Mouse (Mus musculus): ENCODE measurements around the gene Ddx49.

The Ddx49 gene

GRCm38 (mm10) chr8:70316511-70317504 lies 14.5 kb upstream of the Ddx49 start:
- peak in 1 of 2 experiments; percentile 70 for DNase-seq (ENCODE audit: low spot score in 2 of 2)

- DNase-seq (ENCODE audit: low spot score in 2 of 2), result peak in 1 of 2 experiments; percentile 62
Measured at GRCm38 (mm10) chr8:70315624-70316510, 13.6 kb upstream of the Ddx49 start, which contains the start of gene Cers1. TSS of gene Cers1 (plus strand) at chr8:70315775.

DNA sequence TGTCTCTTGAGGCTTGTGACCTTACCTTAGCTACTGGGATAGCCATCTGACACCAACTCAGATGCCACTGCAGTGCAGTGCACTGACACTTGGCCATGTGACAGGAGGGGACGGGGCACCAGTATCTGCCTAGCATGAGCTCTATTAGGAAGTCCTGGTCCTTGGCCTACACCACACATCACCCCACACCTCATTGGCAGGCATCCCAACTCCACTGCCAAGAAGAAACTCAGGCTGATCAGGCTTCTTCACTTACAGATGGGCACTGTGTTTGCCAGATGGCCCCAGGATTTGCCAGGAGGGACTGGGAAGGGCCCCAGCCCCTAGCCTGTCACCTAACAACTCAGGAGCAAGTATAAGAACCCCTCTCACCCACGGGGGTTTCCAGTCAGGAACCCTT lies 11.1 kb upstream of the Ddx49 start:
- DNase-seq (ENCODE audit: low spot score in 2 of 2), result no peak

DNA sequence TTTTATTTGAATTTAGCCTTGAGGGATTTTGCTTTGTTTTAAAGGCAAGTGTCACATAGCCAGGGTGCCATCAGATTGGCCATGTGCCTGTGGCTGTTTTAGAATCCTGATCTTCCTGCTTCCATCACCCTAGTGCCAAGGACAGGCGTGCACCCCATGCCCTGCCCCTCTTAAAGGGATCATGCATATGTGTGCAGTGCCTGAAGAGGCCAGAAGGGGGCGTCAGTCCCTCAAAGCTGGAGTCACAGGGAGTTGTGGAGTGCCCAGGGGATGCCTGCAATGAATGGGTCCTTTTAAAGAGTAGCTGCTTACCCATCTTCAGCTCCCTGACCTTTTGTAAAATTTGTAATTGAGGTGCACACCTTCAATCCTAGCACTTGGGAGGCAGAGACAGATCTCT lies 7.0 kb upstream of the Ddx49 start:
- DNase-seq (ENCODE audit: low spot score in 2 of 2), result no peak

GRCm38 (mm10) chr8:70302901-70303300 lies 612 bp upstream of the Ddx49 start:
- no peak for DNase-seq (ENCODE audit: low spot score in 2 of 2)

- DNase-seq (ENCODE audit: low spot score in 2 of 2), result no peak
Measured at GRCm38 (mm10) chr8:70300881-70301280, 1.4 kb downstream of the Ddx49 start.

- no peak for DNase-seq (ENCODE audit: low spot score in 2 of 2)
Measured at GRCm38 (mm10) chr8:70293988-70294405, 8.3 kb downstream of the Ddx49 start.

- no peak for DNase-seq (ENCODE audit: low spot score in 2 of 2)
Measured at GRCm38 (mm10) chr8:70286737-70287136, 15.6 kb downstream of the Ddx49 start.

GRCm38 (mm10) chr8:70285304-70285703 lies 17.0 kb downstream of the Ddx49 start:
- DNase-seq (ENCODE audit: low spot score in 2 of 2), result no peak

GRCm38 (mm10) chr8:70284421-70284820 lies 17.9 kb downstream of the Ddx49 start:
- no peak for DNase-seq (ENCODE audit: low spot score in 2 of 2)

GRCm38 (mm10) chr8:70283136-70284077 lies 18.9 kb downstream of the Ddx49 start:
- peak in 1 of 2 experiments; percentile 37 for DNase-seq (ENCODE audit: low spot score in 2 of 2)

GRCm38 (mm10) chr8:70282603-70283135 lies 19.6 kb downstream of the Ddx49 start, which contains the start of gene Homer3:
TSS of gene Homer3 (plus strand) at chr8:70282827.
- DNase-seq (ENCODE audit: low spot score in 2 of 2), result peak; percentile 89 to 93

DNA sequence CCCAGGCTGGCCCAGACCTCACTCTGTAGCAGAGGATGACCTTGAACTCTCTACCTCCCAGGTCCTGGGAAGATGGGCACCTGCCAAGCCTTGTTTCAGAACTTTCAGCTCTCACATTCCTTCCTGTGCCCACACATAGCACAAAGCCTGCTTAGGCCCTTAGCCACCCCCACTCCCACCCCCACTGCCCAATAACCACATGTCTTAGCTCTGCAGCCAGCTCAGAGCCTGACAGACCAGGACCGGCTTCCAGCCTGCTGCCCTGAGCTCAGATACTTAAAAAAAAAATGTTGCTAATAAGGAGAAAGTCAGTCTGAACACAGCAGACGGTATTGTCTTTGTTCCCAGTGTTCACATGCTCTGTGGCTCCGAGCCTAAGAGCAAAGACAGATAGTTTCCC lies 21.3 kb downstream of the Ddx49 start:
- no peak for DNase-seq (ENCODE audit: low spot score in 2 of 2)

DNA sequence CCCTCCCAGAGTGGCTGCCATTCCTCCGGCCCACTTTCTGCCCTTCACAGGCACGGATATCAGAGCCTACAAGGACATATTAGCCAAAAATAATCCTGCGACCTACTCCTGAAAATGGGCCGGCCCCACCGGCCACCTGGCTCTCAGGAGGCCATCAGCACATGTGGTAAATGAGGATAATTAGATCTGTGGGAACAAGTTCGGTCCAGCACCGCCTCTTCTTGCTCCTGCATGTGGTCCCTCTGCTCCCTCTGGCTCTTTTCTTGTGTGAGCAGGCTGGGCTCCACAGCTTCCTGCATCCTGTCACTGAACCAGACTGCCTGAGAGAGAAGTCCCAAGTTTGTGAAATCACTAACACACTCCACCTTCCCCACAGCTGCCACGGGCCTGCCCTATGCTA lies 23.0 kb downstream of the Ddx49 start:
- no peak for DNase-seq (ENCODE audit: low spot score in 2 of 2)

GRCm38 (mm10) chr8:70278175-70278574 lies 24.1 kb downstream of the Ddx49 start:
- DNase-seq (ENCODE audit: low spot score in 2 of 2), result no peak

DNA sequence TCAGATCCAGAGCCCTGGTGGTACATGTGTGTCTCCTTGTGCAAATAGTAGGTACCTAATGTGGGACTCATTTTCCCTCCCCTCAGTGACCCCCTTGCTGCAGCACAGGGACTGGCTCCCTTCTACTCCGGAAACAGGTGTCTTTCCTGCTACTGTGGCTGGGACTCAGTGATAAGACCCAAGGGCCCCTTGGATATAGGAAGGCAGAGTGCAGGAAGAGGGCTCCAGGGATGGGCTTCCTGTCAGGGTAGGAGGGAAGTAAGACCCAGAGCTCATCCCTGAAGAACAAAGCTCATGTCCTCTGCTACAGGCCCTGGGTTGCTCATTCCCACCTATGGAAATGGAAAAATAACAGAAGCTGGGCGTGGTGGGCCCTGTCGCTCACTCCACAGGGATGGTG lies 25.8 kb downstream of the Ddx49 start:
- DNase-seq (ENCODE audit: low spot score in 2 of 2), result no peak

GRCm38 (mm10) chr8:70274350-70274749 lies 27.9 kb downstream of the Ddx49 start:
- no peak for DNase-seq (ENCODE audit: low spot score in 2 of 2)

DNA sequence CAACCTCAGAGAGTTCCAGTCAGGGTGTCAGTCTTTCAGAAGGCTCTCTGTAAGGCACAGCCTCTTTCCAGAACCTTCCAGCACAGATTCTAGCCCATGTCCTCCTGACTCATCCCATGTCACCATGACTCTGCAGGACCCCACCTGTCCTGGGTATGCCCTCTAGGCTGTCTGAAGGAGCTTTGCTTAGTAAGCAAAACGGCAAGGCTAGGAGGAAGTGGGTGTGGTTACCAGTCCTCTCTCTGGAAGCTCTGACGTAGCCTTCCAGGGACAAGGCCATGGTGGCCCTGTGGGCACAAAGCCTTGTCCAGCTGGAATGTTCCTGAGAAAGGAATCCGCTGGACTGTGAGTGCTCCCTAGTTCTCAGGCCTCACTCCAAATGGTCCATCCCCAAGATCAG lies 29.3 kb downstream of the Ddx49 start:
- no peak for DNase-seq (ENCODE audit: low spot score in 2 of 2)

GRCm38 (mm10) chr8:70268799-70269565 lies 33.3 kb downstream of the Ddx49 start:
- no peak for DNase-seq (ENCODE audit: low spot score in 2 of 2)

DNA sequence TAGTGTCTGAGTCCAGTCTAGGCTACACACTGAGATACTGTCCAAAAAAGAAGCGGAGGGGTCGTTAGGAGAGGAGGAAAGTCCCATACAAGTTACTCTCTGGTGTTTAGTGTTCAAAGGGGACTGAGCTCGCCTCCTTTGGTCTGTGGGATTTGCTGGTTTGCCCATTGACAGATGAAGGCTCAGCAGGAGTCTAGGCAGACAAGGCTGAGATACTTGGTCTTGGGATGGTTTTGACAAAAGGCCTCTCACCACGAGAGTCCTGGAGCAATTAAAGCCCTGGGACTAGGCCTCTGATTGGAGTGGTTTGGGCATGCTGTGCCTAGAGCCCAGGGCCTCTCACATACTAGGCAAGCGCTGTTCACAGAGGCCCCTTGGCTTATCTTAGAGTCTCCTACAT lies 34.0 kb downstream of the Ddx49 start:
- no peak for DNase-seq (ENCODE audit: low spot score in 2 of 2)

Measured in urinary bladder, postnatal 4 days (tissue).